Mouse (Mus musculus) kidney, adult 9 months (tissue): ENCODE data around the gene Arhgap45.
A peak's percentile ranks its signal among the peaks of the same experiment; 100 is the strongest.
"Not testable (repeated sequence)": the region's sequence is repeated elsewhere in the genome, so short reads cannot be mapped to it uniquely, and the experiment has no call there.

Experiments
- DNase-seq: peaks from one replicate; pipeline ENCODE4 v3.0.0; 2022

The Arhgap45 gene

DNA sequence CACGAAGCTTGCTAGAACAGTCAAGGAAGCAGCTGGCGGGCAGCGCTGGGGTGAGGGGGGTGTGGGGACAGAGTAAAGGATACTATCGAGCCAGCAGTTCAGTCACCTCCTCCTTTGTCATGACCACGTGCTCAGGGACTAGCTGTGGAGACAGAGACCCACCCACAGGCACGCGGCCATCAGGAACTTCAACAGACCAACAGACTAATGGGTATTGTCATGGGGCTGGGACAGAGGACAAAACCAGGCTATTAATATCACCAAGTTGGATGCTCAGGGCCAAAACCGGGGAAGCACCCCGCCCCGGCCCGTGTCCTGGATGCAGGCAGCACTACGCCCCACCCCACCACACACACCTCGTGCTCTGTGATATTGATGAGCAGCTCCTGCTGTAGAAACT is 20.4 kb downstream of the Arhgap45 start:
- DNase-seq, result no peak

DNA sequence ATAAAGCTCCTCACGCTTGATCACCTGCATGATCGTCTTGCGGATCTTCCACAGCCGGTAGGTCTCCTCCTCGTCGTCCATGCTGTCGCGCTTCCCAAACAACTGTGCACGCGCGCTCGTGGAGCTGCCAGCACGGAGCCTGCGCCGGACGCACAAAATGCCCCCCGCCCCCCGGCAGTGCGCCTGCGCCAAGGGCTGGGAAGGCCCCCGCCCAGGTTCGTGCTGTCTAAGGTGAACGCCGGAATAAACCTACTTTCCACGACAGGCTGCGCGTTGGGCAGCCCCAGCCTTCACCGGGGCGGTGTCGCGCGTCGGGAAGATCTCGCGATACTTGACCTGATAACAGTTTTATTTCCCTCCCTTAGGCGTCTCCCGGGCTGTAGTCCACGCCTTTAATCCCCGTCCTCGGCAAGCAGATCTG is 23.1 kb downstream of the Arhgap45 start, which contains the start of gene Polr2e:
Polr2e (minus strand) TSS at position 237 of the 421 bp plus-strand sequence.
- peak; percentile 99 for DNase-seq

DNA sequence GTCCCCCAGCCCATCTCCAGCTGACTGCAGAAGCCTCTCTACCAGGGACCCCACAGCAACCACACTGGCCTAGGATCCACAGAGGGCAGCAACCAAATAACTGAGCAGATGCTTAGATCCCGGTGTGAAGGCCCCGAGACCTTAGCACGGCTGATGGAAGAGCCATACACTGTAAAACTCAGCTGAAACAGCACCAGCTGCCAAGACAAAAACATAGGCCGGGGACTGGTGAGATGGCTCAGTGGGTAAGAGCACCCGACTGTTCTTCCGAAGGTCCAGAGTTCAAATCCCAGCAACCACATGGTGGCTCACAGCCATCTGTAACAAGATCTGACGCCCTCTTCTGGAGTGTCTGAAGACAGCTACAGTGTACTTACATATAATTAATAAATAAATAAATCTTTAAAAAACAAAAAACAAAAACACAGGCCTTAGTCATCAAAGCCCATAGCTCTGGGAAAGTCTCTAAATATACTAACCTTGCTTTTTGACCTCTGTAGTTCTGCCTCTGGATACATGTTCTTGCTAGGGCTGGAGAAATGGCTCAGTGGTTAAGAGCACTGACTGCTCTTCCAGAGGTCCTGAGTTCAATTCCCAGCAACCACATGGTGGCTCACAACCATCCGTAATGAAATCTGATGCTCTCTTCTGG is 25.1 kb downstream of the Arhgap45 start:
- DNase-seq, result not testable (repeated sequence)

DNA sequence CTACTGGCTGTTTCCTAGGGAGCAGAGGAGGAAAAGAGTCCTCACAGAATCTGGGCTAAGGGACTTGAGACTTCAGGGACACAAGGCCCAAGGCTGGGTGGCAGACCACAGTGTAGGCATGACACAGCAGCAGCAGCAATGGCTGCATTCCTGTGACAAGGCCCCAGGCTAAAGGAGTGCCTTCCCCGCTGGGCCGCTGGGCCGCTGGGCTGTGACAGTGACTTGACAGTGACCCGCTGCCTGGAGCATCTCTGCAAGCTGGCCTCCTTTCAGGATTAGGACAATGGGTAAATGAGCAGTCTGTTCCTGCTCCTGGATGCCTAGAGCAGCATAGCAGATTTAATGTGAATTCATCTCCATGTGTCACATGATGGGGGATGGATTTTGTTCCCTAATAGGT is 27.6 kb downstream of the Arhgap45 start:
- DNase-seq, result no peak

DNA sequence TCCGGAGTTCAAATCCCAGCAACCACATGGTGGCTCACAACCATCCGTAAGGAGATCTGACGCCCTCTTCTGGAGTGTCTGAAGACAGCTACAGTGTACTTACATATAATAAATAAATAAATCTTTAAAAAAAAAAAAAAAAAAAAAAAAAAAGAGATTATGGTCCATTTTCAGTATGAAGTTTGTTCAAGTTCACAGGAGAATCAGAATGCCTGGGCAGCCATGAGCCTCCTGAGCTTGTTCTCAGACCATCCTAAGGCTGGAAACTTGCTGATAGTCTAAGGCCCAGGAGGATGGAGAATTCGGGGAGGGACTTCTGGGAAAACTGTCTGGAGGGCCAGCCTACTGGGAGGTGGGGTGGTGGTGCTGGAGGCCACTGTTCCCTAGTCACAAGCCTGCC is 28.9 kb downstream of the Arhgap45 start:
- DNase-seq, result not testable (repeated sequence)

DNA sequence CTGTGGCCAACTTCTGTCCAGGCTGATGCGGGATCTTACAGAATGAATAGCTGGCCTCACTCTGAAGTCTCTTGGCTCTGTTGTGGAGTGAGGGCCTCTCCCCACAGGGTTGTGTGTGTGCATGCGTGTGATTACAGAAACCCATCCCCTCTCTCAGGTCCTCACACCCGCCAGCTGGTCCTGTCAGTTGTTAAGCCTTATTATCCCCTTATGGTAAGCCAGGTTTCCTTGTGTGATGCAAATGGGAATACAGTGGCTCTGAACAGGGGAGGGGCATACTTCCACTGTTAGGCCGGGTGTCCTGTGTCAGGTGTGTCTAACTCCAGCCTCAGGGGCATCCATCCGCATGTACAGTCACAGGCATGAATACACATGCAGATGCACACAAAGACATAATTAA is 29.3 kb downstream of the Arhgap45 start:
- no peak for DNase-seq

DNA sequence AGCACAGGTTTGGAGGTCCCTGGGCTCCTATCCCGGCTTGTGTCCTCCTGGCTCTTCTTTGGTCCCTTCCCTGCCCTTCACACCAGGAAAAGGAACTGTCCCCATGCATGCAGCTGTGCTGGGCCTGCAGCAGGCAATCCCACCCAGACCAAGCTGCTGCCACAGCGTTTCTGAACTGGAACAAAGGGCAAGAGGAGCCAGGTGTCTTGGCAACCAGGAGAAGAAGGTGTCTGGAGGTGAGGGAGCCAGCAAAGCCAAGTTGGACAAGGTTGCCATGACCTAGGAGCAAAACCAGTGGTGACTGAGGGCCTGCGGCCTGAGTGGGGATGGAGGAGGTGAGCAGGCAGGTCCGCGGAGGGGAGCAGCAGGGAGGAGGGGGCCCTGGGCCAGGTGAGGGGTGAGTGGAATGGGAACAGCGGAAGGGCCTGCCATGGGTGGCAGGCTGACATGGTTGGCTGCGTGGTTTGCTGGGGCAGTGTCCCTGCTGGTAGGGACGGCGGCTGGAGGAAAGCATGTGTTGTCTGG is 30.6 kb downstream of the Arhgap45 start, which contains the start of gene Gpx4:
Gpx4 (plus strand) TSS at position 126 of the 525 bp plus-strand sequence.
- no peak for DNase-seq

DNA sequence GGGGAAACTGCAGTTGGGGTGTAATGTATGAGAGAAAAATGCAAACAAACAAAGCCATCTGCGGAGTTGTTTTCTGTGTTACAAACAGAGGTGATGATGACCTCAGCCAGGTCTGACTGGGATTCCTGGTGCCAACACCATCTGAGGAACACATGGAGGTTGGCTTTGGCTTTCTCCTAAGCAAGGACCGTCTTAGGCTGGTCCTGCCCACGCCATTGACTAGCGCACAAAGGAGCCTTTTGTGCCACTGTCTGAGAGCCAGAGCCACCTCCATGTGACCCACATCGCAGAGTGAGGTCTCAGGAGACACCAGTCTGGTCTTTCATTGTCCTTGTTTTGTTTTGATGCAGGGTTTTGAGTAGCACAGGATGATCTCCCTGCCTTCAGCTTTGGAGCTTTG is 31.9 kb downstream of the Arhgap45 start:
- no peak for DNase-seq

DNA sequence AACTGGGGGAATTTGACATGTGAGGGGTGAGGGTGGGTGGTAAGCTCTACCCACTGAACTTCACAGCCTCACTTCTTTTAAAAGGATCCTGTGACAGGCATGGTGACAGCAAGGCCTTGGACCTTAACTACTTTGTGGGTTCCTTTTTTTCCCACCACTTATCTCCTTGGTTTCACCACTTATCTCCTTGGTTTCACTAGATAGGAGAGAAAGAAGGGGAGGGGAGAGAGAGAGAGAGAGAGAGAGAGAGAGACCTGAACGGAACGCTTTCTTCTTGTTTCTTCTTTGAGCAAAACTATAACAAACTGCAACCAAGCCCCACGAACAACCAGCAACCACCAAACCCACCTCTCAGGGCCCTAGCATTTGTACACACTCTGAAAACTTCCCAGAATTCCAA is 32.4 kb downstream of the Arhgap45 start:
- no peak for DNase-seq

DNA sequence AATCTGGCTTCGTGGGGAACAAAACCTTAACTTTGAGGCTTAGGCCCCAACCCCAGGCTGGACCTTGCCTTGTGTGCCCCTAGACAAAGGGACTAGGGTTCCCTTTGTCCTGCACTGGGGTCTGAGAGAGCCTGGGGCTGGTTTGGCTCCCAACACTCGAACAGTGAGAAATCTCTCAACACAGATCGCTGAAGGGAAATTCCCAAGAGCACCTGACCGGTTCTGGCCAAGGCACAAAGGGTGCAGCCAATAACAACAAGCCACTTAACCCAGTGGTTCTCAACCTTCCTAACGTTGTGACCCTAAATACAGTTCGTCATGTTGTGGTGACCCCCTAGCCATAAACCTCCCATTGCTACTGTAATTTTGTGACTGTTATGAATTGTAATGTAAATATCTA is 33.8 kb downstream of the Arhgap45 start:
- DNase-seq, result no peak

DNA sequence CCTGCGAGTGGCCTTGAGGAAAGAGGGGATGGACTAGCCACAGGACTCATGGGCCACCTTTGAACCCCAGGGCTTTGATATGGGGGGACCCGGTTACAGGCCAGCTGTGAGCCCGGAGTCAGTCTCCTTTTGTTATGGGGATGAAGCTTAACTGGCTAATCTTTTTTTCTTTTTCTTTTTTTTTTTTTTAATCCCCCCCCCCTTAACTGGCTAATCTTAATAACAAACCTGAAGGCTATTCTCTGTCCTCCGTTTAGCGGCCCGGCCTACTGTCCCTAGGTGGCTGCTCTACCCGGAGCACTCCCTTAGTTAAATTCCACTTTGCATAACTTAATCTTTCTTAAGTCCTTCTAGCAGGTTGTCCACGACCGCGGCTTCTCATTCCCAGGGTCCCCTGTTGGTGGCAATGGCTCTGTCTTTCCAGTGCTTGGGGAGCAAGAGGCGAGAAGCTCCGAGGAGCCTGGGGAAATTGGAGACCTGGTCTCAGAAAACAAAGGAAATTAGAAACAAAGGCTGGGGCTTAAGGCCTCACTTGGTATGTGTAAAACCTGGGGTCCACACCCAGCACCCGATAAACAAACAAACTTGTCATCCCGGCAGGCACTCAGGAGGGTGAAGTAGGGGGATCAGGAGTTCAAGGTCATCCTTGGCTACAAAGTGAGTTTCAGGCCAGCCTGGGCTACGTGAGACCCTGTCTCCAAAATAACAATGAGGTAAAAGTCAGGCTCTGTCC is 34.6 kb downstream of the Arhgap45 start:
- DNase-seq, result peak; percentile 68

DNA sequence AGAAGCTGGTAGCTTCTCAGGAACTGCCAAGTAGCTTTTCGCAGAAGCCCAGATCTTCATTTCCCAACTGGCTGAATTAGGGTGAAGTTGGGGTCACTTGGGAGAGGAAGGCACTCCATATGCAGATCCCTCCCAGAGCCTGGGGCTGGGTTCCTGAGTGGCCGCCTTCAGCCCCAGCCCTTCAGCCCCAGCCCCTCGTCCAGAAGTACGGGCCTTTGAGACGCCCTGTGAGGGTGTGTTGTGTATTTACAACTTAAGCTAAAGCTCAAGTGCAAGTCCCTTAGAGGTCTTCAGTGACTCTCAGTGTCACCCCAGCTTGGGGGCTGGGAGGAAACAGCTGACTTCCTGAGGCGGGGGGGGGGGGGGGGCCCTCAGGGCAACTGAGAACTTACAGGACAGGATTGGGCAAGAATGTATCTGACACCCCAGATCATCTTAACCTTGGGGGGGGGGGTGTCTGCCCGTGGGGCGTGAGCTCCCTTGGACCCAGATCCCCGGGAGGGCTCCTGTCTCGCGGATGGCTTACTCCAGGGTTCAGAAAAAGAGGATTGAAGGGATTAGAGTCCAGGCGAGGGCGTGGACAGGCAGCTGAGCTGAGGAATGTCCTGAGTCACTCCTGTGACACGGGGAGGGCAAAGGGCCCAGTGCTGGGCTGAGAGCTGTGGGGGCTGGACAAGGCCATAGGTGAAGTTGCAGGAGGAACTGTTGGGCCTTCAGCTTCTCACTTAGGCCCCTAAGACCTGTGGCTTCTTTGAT is 35.3 kb downstream of the Arhgap45 start:
- peak; percentile 94 for DNase-seq

DNA sequence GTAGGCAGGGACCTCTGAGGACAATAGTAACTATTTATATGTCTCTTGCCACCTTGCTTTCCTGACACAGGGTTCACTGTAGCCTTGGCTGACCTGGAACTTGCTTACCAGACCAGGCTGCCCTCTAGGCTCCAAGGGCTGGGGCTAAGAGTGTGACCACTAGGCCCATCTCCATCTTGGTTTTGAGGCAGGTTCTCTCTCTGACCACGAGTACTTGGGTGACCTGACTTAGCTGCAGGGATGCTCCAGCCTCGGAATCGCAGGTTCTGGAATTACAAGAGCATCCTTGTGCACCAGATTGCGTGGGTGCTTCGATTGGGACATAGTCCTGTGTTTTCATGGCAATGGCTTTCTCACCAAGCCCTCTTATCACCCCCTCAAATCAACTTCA is 35.9 kb downstream of the Arhgap45 start:
- no peak for DNase-seq

DNA sequence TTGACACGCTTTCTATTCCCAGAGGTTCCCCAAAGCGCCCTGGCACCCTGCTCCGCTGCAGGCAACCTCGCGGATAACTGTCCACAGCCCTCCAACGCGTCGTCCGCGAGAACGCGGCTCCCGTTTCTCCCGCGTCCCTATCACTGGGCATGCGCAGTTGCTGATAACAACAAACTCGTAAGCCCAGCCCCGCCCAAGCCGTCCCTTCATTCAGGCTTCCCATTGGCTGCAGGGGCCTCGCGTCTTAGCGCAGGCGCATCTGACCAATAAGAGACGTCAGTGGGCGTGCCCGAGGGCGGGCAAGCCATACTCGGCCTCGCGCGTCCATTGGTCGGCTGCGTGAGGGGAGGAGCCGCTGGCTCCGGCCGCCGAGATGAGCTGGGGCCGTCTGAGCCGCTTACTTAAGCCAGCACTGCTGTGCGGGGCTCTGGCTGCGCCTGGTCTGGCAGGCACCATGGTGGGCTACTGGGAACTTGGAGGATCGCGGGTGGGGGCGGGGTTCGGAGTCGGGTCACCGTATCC is 36.9 kb downstream of the Arhgap45 start:
- peak; percentile 100 for DNase-seq

DNA sequence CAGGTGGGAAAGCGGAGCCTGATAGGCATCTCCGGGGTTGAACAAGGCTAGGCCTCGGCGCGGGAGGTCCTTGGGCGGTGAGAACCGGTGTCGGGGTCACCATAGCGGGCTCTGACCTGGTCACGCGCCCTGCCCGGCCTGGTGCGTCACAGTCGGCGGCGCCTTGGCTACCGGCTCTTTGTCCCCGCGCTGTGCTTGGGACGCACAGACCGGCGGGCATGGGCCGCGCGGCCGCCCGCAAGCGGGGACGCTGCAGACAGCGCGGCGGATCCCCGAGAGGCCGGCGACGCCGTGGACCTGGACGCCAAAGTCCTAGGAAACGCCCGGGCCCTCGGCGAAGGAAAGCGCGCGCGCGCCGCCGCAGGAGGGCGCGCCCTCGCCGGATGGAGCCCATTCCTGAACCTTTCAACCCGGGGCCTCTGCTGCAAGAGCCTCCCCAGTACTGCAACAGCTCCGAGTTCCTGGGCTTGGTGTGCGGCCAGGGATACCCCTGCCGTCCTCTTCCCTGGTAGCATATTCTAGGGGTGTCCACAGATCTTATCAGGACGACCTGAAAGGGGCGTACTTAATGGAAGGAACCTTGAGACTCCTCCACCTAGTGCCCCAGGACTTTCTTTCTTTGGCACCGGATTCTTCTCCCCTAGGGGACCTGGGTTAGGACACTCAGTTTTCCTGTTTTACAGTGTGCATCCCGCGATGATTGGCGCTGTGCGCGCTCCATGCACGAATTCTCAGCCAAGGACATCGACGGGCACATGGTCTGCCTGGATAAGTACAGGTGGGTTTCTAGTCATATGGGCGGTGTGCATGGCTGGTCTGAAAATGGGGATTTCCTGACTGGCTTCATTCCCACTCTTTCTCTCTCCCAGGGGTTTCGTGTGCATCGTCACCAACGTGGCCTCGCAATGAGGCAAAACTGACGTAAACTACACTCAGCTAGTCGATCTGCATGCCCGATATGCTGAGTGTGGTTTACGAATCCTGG is 37.7 kb downstream of the Arhgap45 start:
- DNase-seq, result peak; percentile 73

DNA sequence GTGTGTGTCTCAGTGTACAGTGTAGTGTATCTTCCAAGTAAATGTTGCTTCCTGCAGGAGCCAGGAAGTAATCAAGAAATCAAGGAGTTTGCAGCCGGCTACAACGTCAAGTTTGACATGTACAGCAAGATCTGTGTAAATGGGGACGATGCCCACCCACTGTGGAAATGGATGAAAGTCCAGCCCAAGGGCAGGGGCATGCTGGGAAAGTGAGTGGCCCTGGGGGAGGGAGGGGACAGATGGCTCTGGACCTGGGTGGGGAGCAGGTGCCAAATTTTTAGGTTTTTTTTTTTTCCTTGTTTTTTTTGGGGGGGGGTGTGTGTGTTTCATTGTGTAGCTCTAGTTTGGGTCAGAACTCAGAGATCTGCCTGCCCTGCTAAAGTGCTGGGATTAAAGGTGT is 38.5 kb downstream of the Arhgap45 start:
- not testable (repeated sequence) for DNase-seq

DNA sequence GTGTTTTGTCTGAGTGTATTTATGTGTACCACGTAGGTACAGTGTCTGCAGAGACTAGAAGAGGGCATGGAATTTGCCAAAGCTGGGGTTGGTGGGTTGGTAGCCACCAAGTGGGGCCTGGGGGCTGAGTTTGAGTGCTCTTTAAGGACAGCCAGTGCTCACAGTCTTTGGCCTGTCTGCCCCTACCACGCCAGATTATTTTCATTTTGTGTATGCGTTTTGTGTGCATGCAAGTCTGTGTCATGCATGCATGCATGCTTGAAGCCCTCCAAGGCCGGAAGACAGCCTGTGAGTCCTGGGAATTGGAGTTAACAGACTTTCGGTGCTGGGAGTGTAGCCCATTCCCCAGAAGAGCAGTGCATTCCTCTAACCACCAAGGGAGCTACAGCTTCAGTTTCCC is 38.9 kb downstream of the Arhgap45 start:
- DNase-seq, result no peak

DNA sequence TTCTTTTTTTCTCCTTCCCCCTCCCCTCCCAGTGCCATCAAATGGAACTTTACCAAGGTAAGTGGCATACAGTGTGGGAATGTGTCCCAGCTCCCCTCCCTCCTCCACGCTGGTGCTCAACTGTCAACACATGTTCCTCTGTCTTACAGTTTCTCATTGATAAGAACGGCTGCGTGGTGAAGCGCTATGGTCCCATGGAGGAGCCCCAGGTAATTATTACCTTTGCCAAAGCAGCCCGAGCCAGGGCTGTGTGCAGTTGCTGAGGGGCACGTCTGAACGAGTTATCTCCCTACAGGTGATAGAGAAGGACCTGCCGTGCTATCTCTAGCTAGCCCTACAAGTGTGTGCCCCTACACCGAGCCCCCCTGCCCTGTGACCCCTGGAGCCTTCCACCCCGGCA is 39.4 kb downstream of the Arhgap45 start:
- DNase-seq, result peak; percentile 64

DNA sequence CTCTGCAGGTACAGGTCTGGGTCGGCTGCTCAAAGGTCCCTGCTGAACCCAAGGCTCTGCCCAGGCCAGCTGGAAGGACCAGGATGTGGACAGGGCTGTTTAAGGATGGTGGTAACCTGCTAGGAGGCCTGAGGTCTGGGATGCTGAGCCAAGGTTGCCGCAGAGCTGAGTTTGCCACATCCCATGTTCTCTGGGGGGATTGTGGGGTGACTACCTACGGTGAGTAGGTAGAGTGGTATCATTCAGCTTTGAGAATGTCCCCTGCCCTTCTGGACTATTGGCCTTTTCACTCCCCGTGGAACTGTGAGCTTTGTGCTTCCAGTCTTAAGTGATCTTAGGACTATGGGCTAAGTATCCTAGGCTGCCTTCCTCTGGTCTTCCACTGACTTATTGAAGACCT is 40.1 kb downstream of the Arhgap45 start:
- peak; percentile 78 for DNase-seq

DNA sequence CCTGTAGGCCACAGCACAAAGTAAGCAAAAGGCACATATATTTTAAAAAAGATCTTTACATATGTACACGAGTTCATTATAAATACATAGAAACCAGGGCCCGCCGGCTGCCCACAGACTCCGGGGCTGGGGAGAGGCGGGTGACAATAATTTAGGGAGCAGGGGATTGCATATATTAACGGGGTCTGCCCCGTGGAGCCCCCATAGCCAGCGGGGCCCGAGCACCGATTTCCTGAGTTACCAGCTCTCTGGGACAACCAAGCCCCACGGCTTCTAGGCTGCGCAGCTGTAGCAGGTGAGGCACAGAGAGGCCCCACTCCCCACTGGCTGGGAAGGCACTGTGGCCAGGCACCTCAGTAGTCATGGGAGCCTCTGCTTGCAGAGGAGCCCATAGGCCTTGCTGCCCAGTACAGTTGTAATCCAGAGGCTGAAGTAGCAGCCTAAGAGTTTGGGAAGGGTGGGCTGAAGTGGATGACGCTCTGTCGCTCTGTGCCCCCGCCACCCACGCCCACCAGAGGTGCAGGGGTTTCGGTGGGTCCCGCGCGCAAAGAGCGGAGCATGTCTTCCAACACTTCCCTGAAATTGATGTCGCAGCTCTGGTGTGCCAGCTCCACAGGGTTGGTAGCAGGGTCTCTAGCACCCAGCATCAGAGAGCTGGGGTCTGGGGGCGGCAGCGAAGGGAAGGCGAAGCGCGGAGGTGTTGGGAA is 40.7 kb downstream of the Arhgap45 start:
- DNase-seq, result no peak

DNA sequence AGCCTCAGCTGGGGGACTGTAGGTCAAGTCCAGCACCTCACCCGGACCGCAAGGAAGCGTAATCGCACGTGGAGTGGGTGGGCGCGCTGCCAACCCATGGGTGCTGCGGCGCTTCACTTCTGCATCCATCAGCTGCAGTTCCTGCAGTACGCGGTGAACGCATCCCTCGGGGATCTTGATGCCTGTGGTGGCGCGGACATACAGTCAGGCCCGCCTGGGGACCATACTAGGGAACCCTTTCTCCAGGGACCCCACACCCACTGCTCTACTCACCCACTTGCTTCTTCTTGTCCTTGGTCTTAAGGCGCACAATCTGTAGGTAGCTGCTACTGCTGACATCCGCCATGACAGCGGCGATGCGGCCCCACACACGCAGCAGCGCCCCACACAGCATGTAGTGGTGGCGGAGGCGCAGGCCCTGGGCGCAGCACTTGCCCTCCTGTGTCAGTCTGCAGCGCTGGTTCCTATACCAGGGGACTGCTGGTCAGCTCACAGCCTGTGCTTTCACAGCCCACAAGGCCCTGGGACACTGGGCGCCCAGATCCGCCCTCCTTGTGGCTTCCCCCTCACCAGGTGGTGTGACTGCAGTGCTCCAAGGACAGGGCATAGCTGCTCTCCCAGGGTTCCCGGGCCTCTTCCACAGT is 41.4 kb downstream of the Arhgap45 start:
- peak; percentile 50 for DNase-seq
